9 mouse cellular contexts compared by ENCODE assay signal in the genomic region with DNA sequence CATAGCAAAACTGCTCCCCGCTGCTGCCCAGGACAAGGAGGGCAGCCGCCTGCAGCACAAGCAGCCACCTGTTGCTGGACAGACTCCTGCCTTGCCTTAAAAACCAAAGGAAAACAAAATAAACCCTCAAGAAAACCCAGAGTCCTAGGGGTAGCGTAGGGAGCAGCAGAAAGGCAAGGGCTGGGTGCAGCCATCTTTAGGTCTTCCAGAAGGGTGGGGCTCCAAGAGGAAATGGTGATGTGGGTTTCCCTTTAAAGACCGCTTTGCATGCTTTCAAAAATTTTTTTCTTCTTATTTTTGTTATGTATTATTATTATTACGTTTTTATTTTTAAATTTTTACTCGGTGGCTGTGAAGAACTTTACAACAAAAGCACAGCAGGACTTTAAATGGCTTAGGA.
DNase-seq lines count a peak whose midpoint lies in the region; ATAC-seq lines count a peak whose summit lies in the region.
"Had no signal": no experiment of that assay in that cellular context is flagged by ENCODE, and none has a peak within 500 bp of the region (broad histone marks: within the 10 kb centered on the region; RNA-seq: fewer than 3 reads in every experiment).

No protein-coding gene starts in this region.

- H3K9ac ChIP-seq in hindbrain, embryonic 11.5 days (ENCODE audit: low read depth, low read length) = no peak overlapping the region

- no peak overlapping the region; the same call in 1 of the 2 replicates for H3K4me3 ChIP-seq in hindbrain, embryonic 11.5 days (ENCODE audit: low read depth, low read length)
- peak overlapping the region; percentile 53 for H3K4me3 ChIP-seq in midbrain, embryonic 10.5 days

- no peaks in the 10 kb centered on the region for H3K9me3 ChIP-seq in hindbrain, embryonic 11.5 days (ENCODE audit: control insufficient read depth, low read length)
- no peaks in the 10 kb centered on the region for H3K9me3 ChIP-seq in midbrain, embryonic 10.5 days (replicated peaks)

- H3K36me3 ChIP-seq in hindbrain, embryonic 11.5 days (ENCODE audit: control insufficient read depth, insufficient read depth, low read length) = no peaks in the 10 kb centered on the region
- no peaks in the 10 kb centered on the region for H3K36me3 ChIP-seq in midbrain, embryonic 10.5 days

- no peak overlapping the region for H3K27ac ChIP-seq in hindbrain, embryonic 11.5 days (ENCODE audit: low read depth, low read length)
- H3K27ac ChIP-seq in midbrain, embryonic 10.5 days (replicated peaks) = peak overlapping the region; percentile 82

- WGBS in hindbrain, embryonic 11.5 days = 30% methylated on average over 6 of the region's 6 CpGs
- WGBS in midbrain, embryonic 10.5 days = 27% methylated on average over 6 of the region's 6 CpGs

- ATAC-seq in hindbrain, embryonic 11.5 days (ENCODE audit: low FRiP score) = no peak
- no peak for ATAC-seq in granulocyte monocyte progenitor cell, adult 5-6 weeks (replicated peaks; ENCODE audit: poor library complexity, severe bottlenecking)

- H3K27me3 ChIP-seq in hindbrain, embryonic 11.5 days (ENCODE audit: control insufficient read depth, insufficient read depth, low read length) = peaks cover 10% of the 10 kb centered on the region
- peaks cover 38% of the 10 kb centered on the region for H3K27me3 ChIP-seq in midbrain, embryonic 10.5 days (ENCODE audit: low read depth, poor library complexity, severe bottlenecking)

- H3K4me2 ChIP-seq in hindbrain, embryonic 11.5 days (replicated peaks; ENCODE audit: low read depth, low read length) = peak overlapping the region; percentile 73

- H3K4me1 ChIP-seq in hindbrain, embryonic 11.5 days (replicated peaks; ENCODE audit: control insufficient read depth, insufficient read depth, low read length) = peaks cover 4% of the 10 kb centered on the region; the same call in 1 of the 2 replicates
- peaks cover 52% of the 10 kb centered on the region for H3K4me1 ChIP-seq in midbrain, embryonic 10.5 days

- DNase-seq in embryo, embryonic 9.5 days (ENCODE audit: extremely low spot score) = peak; percentile 13
- DNase-seq in embryo, embryonic 11 days = no peak
- DNase-seq in CD4-positive, CD25-positive, alpha-beta regulatory T cell, adult 2 months (ENCODE audit: low read depth, low spot score) = peak; percentile 61
- no peak for DNase-seq in hindbrain, embryonic 11.5 days (ENCODE audit: low spot score)
- no peak for DNase-seq in midbrain, embryonic 10.5 days (ENCODE audit: low spot score)
- DNase-seq in right cerebral cortex, postnatal 4 days = no peak
- DNase-seq in cerebellum, postnatal 4 days (ENCODE audit: low spot score in 2 of 2) = no peak
- DNase-seq: kidney, adult 8-10 months had no signal

Comparison
In these comparisons a context has a peak if more than half of its experiments do, and no peak if none do; other contexts are left out.
1. DNase-seq: peak in embryo, embryonic 9.5 days (single experiment) and CD4-positive, CD25-positive, alpha-beta regulatory T cell, adult 2 months (single experiment); none in embryo, embryonic 11 days (single experiment), hindbrain, embryonic 11.5 days (single experiment), midbrain, embryonic 10.5 days (single experiment), right cerebral cortex, postnatal 4 days (single experiment) and cerebellum, postnatal 4 days (0 of 2).